Mouse (Mus musculus) cerebellum, postnatal 10 days (tissue): ENCODE measurements at regions not wholly inside any gene's neighbourhood (a gene's known extent, or its start where the extent isn't known, plus 50 kb on each side); places are given as distances from the start of the nearest gene placed in this dataset.
A peak's percentile ranks its signal among the peaks of the same experiment; 100 is the strongest.

Experiments used
- DNase-seq, 2 experiments: peaks; one replicate each; pipeline ENCODE4 v3.0.0; 2021; ENCODE audit warnings: mixed read lengths in 2 of 2

DNA sequence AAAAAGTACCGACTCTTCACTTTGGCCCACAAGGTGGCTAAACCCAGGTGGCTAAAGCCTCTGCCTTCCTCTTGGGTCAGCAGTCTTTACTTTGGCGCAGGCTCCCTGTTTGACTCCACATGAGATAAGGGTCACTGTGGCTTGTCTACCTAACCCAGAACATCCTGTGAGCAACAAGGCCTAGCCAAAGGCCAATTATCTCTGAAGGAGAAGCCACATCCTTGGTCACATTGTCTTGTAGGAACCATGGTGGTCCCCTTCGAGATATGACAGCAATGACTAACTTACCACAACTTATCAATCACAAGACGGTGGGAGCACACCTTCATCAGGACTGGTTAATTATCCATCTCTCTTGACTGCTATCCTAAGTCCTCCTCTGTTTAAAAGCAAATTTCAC, 73.3 kb upstream of the Pja1 start:
- no peak for DNase-seq

DNA sequence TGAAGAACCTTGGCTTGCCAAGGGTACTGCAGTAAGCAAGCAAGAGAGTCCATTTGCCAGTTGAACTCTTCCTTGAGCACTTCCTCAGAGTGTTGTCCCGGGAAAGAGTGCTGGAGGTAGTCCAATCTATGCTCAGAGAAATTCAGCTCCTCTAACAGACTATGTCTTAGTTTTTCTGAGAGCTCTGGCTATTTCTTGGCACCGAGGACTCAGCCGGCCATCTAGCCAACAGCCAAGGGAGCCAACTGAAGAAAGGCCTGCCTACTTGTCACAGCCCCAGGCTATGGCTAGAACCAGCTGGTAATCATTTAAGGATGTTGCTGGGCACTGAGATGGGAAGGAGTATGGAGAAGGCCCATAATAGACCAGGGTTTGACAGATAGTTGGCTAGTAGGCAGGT, 70.8 kb upstream of the Pja1 start:
- peak; percentile 49 to 62 for DNase-seq

DNA sequence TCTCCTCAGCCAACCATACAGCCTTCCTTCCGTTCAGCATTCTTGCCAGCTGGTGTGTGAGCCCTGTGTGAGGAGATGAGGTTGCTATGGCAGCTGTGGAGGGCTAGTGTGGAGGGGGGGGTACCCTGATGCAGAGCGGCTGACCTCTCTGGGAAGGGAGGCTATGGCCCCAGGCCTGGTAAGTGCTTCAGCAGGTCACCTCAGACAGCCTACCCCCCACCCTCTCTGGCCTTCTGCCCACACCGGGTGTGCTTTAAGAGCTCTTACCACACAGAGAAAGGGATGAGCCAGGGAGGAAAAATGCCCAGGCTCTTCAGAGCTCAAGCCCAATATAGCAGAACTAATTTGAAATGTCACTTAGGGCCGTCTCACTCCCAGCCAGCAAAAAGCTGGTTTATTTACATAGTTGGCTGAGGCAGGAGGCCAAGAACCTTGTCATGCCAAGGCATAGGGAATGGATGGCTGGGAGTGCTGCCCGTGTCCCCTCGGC, 69.1 kb upstream of the Pja1 start:
- DNase-seq = peak; percentile 86 to 92

DNA sequence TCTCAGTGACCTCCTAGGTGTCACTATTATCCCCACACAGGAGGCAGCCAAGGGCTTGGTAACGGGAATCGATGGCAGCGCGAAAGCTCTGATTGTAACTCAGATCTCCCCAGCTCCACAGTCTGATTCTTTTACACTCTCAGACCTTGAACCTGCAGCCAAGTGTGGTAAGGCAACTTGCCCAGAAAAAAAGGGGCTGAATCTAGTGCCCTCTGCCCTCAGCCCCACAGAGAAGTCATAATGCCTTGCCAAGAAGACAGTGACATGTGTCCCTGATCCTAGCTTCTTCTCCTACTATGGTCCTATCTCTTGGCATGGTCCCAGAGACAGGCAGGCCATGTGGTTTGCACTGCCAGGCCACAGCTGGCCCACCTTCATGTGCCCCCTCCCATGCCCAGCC, 68.6 kb upstream of the Pja1 start:
- DNase-seq = peak in 1 of 2 experiments; percentile 75

DNA sequence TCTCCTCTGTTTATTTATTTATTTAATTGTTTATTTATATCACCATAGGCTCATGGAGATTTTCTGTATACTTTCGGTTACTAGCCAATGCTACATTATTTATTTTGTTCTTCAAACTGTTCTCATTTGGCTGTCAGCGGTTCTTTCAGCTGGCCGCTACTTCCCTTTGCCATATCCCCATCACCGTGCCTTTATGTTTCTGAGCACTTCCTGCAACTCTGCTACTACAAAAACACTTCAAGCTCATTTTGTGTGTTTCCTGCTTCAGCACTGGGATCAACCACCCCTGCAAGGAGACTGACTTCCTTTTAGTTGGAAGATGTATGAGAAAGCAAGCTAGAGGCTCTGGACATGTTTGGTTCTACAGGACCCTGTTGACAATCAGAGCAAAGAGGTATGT, 66.7 kb upstream of the Pja1 start:
- no peak for DNase-seq

DNA sequence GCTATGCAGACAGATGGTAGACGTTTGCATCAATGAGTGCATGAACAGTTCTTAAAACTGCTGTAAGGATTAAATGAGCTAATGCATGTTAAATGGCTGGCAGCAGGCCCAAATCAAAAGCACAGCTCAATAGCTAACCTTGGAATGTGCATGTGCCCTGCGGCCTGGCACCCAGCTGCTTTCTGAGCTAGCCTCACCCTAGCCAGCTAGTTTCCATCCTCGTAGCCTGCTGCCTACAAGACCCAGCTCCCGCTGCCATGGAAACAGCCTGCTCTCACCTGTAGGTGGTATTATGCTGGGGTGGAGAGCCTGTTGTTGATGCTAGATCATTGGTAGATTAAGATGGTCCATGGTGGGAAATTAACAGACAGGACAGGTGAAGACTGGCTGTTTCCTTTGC, 63.8 kb upstream of the Pja1 start:
- peak in 1 of 2 experiments; percentile 48 for DNase-seq

DNA sequence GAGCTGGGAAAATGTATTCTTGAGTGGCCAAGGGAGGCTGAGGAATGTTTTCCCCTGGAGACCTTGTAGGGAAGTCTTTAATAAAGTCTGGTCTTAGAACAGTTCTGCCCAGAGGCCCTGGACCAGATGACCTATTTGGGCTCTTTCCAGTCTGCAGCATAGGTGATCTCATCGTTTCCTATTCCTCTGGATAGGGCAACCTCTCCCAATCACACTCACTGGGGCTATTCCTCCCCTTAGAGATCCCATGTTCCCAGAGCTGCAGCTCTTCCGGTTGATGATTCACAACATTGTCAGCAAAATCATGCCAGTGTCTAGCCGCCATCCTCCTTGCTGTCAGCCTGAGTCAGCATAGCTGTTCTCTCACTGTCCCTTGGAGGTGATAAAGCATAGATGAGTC, 60.1 kb upstream of the Pja1 start:
- no peak for DNase-seq

DNA sequence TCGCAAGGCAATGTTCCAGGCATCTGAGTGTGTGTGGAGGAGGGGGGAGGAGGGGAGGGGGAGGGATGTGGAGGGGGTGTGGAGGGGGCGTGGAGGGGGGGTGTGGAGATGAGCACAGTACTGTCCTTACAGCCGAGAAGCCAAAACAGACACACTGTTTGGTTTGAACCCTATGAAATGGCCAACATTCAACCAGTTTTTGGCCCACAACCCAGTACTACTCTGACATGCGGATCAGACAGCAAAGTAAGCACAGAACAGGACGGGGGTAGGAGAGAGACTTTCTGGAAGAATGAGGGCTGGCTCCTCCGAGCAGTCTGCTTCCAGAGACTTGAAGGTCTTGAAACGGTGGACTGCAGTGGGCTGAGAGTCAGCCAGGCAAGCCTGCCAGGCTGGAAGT, 59.4 kb upstream of the Pja1 start:
- DNase-seq = peak in 1 of 2 experiments; percentile 42

DNA sequence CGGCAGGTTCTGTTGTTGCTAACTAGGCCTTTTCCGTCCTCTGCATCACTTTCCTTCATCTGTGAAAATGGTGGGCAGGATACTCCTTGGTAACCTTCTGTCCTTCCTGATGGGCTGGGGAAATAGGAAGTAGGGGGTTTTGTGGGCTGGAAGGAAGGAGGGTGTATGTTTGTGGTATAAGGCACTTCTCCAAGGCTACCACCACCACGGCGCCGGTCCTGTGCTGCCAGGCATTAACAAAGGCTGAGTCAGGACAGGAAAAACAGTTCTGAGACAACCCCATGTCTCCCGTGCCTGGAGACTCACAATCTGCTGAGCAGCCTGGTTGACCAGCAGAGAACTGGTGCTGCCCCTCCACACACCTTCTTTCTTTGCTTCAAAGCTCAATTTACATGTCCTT, 52.2 kb upstream of the Pja1 start:
- DNase-seq = no peak

DNA sequence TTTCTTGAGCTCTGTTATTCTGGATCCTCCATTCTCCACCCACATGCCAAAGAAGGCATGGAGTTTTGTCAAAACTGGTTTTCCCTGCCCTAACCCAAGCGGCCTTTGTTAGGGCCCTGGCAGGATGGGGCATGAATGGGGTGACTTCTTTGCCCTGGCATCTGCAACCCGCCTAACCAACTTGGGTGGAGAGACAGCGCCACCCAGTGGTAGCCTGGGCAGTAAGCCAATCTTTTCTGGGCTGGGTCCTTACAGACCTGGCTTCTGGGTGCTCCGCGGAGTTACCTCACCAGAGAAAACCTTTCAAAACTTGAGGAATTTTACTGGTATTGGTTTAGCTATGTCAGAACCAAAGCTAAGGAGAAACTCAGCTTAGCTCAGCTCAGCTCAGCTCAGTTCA, 51.8 kb upstream of the Pja1 start:
- DNase-seq = peak; percentile 89 to 92

DNA sequence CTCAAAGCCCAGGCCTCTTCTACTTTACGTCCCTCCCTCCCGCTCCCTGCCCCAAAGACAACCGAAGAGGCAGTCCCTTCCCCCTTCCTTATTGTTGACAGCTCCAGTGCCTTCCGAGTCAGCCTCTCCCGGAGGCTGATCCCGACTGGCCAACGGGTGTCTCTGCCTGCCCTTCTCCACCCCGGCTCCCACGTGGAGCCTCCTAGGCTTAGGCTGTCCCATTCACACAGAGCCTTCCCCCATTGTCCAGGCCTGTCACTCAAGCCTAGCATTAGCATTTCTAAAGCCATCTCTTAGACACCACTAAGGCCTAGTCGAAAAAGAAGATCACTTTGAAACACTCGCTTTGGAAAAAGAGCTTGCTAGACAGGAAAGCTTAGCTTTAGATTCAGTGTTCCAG, 51.2 kb upstream of the Pja1 start:
- DNase-seq = no peak

DNA sequence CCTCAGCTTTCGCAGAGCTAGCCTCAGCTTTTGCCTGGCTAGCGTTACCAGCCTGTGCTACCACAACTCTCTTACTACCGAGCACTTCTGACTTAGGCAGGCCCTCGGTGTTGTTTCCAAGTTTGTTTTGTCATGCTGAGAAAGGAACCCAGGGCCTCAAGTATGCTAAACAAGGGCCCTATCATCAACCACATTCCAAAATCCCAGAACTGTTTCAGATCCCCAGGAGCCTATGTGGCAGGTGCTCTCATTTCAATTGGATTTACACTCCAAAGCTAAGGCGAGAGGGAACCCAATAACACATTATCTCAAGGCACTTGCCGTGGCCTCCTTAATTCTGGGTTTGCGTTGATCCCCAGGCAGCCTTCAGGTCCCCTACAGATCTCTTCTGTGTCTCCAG, 50.8 kb upstream of the Pja1 start:
- DNase-seq = no peak
